Mouse (Mus musculus) inflammation-experienced regulatory T-cells, adult 16 weeks (primary cell): ENCODE measurements around the gene Cyp2d9. TPM values are rescaled to one million over a fixed set of nuclear protein-coding genes. Genes with fewer than 3 reads are reported as not detected.

ENCODE experiments used
- polyA plus RNA-seq: library from polyadenylated mRNA; unstranded; fragments of 100-300 nt; shearing (Covaris generic); gene quantifications from one replicate; pipeline ENCODE4 v1.2.1, GENCODE M21; 2017

The Cyp2d9 gene
- polyA plus RNA-seq = not detected

GRCm38 (mm10) chr15:82433137-82433536, at the start of gene Cyp2d9:
Cyp2d9 (plus strand) TSS chr15:82433437.

GRCm38 (mm10) chr15:82393922-82394321, 39.3 kb upstream of the Cyp2d9 start, which contains the start of gene Cyp2d11:
Cyp2d11 (minus strand) TSS chr15:82394022.

DNA sequence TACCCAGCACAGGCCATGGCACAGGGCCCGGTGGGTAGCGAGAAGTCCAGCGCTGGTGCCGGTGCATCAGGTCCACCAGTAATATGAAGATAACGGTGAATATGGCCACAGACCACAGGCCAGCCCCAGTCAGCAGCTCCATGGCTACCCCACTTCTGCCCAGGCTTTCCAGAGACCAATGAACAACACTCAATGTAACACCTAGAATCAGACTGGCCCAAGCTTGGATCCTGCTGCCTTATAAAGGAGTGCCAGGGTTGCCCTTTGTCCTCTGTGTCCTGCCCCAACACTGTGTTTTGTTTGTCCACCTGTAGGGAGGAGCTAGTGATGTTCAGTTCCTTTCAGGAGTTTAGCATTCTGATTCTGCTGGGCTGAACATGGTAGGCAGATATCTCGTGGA, 26.3 kb upstream of the Cyp2d9 start, which contains the start of gene Cyp2d10:
Gene Cyp2d10, minus strand, starts transcription at position 215 of the 400 bp plus-strand sequence.

Other genes with a start within 250 kb of the Cyp2d9 start
- gene Shisa8, start 220.6 kb upstream of the Cyp2d9 start, polyA plus RNA-seq = not detected
- 3.2 TPM for gene Tnfrsf13c, start 209.1 kb upstream of the Cyp2d9 start, polyA plus RNA-seq
- 7.6 TPM for gene Cenpm, start 188.7 kb upstream of the Cyp2d9 start, polyA plus RNA-seq
- not detected for gene 1500009C09Rik, start 181.0 kb upstream of the Cyp2d9 start, polyA plus RNA-seq
- not detected for gene Sept3, start 158.5 kb upstream of the Cyp2d9 start, polyA plus RNA-seq
- not detected for gene Wbp2nl, start 134.5 kb upstream of the Cyp2d9 start, polyA plus RNA-seq
- 82.3 TPM for gene Naga, start 94.5 kb upstream of the Cyp2d9 start, polyA plus RNA-seq
- gene Pheta2, start 94.5 kb upstream of the Cyp2d9 start, polyA plus RNA-seq = 4.5 TPM
- 197 TPM for gene Smdt1, start 94.5 kb upstream of the Cyp2d9 start, polyA plus RNA-seq
- 327 TPM for gene Ndufa6, start 79.1 kb upstream of the Cyp2d9 start, polyA plus RNA-seq
- gene Cyp2d22, start 53.2 kb upstream of the Cyp2d9 start, polyA plus RNA-seq = 9.4 TPM
- gene Cyp2d11, start 39.4 kb upstream of the Cyp2d9 start, polyA plus RNA-seq = not detected
- not detected for gene Cyp2d10, start 26.2 kb upstream of the Cyp2d9 start, polyA plus RNA-seq
- not detected for gene Cyp2d12, start 121.6 kb downstream of the Cyp2d9 start, polyA plus RNA-seq
- gene Cyp2d34, start 187.5 kb downstream of the Cyp2d9 start, polyA plus RNA-seq = not detected